Mouse (Mus musculus) gastrocnemius, adult 8-10 months (tissue): ENCODE measurements around the gene Mrpl52. TPM values are rescaled to one million over a fixed set of nuclear protein-coding genes. Genes with fewer than 3 reads are reported as not detected.
A peak's percentile ranks its signal among the peaks of the same experiment; 100 is the strongest.

Source experiments
- DNase-seq, 2 experiments: peaks; one replicate each; pipeline ENCODE4 v3.0.0; 2022; ENCODE audit warnings: low spot score in 2 of 2
- total RNA-seq, 4 experiments: library from RNA; stranded (reverse); gene quantifications; 2 replicates each; pipeline ENCODE4 v1.2.4; 2022

Gene Mrpl52
- total RNA-seq: 100 to 1,000 TPM; 104 to 126 (median 117) TPM

DNA sequence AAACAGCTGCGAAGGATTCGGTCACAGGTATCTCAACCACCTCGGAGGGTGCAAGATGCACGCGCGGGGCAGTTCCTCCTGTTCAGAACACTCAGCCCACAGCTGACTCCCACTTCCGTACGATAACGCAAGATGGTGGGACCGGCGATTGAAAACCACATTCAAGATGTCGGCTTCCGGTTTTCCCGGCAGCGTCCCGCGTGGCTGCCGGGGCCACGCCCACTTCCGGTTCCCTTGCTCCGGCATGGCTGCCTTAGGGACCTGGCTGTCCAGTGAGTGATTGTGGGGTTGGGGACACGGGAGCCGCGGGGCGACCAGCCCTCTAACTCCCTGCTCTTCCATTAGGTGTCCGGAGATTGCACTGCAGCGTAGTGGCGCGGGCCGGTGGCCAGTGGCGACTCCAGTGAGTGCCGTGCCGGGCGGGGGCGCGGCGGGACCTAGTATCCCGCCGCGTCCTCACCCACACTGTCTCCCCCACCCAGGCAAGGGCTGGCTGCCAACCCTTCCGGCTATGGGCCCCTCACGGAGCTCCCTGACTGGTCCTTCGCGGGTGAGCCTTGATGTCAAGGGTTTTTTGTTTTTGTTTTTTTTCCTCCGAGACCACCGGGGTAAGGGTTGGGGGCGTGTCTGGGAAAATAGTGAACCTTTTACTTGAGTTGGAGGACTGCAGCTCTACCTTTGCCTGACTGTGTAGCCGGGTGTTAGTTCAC is at the start of gene Mrpl52:
Gene Mrpl52 (plus strand): TSS at position 221 of the 710 bp plus-strand sequence.
- peak; percentile 84 to 88 for DNase-seq

DNA sequence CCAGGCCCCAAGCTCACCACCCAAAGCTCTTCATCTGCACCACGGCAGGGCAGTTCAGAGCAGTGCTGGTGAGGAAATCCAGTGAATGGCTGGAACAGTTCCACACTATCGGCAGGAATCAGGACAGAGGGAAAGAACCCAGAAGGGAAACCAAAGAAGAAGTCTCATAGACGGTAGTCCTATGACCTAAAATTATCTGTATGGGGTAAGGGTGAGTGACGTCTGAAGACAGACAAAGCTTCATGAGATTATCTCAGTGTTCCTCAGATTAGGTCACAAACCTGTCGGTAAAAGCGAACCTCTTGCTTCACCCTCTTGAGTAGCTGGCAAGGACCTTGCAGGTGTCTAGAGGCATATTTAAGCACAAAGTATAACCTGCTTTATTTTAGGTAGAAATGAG is 49.5 kb upstream of the Mrpl52 start:
- DNase-seq: no peak

DNA sequence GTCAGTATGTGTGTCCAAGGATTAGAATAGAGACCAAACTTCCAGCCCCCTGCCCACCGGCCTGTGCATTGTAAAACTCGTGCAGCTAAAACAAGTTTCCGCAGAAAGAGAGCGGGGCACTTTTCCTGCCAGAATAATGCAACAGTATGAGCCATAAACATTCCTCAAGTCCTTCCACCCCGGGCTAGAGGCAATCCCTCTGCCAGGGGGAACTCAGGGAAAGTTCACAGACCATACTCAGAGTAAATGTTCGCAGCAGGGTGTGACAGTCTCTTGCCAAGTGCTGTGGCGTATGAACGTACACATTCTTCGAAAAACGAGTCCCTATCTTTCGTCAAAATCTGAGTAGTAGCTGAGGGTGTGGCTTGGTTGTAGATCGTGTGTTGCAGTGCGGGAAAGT is 47.1 kb upstream of the Mrpl52 start:
- DNase-seq: no peak

DNA sequence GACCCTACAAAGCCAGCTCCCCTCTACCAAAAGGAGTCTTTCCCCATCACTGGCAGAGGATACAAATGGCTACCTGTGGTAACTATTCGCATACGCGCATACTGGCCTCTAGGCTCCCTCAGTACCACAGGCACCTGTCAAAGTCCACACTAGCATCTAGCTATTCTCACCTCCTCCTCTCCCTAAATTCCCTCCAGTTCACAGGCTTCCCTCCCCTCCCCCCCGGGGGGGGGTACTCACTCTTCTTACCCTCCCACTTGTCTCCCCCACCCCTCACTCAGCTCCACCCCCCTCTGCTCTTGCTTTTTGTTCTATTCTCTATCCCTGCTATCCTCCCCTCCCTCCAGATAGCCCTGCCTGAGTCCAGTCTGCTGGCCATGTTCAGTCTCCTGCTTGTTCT is 46.1 kb upstream of the Mrpl52 start:
- no peak for DNase-seq

DNA sequence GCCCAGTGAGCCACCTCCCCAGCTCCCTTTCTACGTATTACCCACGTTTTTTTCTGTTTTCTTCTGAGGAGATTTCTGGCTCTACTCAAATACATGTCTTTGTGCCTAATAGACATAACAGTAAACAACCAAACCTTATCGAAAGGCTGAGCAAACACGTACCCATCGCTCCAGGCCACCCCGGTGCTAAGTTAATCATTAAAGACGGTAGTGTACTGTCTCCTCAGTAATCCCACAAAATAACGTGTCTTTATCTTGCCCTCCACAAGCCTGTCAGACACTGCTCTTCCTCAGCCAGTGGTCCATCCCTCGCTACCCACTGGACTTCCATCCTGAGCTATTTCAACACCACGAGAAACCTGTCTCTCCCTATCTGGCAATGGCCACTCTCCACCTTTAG is 44.9 kb upstream of the Mrpl52 start:
- no peak for DNase-seq

DNA sequence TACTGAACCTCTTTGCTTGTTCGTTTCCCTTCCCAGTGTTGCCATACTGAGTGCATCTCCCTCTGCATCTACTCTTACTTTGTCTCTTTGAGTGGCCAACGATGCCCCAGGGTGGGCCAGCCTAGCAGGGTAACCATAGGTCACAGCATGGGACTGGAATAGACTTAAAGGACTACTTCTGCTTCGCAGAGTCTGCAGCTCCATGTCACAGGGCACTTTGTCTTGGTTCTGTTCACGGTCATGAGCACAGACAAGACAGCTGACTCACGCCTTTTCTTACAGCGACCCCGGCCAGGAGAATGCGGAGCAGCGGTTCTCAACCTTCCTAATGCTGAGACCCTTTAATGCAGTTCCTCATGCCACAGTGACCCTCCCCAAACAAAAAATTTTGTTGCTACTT is 44.1 kb upstream of the Mrpl52 start:
- DNase-seq: no peak

DNA sequence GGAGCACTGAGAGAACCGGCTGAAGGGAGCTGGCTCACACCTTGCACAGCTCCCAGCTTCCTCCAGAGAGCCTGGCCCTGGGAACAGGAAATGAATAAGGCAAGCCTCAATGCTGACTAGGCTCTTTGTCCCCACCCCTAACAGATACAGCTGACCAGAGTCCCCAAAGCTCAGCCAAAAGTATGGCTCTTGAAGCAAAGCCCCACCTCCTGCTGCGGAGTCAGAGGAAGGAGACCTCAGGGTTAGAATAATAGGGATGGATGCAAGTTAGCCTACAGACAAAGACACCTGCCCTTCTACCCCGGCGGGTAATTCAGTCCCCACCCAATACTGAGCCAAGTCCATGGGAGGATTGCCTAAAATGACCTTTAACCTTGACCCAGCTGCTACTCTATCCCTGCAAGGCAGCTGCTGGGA is 43.3 kb upstream of the Mrpl52 start:
- DNase-seq: no peak

DNA sequence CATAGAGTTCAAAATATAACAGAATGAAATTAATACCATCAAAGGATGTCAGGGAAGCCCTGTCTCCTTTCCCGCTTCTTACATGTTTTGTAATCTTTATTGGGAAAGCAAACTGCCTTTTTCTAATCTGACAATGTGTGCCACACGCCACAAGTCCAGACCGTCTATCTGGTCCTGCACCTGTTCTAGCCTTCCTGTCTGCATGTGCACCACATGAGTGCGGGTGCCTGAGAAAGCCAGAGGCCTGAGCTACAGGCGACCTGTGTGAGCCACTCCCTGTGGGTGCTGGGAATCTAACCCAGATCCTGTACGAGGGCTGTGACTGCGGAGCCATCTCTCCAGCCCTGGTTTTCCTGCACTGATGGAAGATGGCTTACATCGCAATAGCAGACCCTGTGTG is 42.3 kb upstream of the Mrpl52 start:
- DNase-seq: no peak

DNA sequence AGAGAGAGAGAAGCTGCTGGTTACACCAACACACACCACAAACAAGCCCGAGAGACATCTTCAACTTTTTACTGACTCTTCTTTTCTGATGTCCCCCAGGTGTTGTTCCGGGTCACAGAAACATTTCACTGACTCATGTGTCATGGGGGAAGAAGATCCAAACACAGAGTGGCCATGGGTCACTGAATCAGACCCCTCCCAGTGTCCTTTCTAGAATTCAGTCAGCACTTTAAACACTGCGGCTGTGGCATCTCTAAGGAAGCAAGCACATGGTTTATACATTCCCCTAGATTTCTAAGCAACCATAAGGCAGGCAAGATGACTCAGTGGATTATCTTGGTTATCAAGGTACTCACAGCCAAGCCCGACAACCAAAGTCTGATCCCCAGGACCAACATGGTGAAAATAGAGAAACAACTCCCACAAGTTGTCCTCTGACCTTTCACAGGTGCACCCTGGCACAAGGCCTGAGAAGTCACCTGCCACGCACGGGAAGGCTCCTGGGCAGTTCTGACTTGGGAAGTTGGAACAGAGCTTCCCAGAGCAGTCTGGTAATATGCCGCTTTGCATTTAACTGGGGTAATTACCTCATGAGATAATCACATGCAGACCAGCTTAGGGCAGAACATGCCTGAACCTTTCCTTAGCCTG is 40.6 kb upstream of the Mrpl52 start:
- no peak for DNase-seq

DNA sequence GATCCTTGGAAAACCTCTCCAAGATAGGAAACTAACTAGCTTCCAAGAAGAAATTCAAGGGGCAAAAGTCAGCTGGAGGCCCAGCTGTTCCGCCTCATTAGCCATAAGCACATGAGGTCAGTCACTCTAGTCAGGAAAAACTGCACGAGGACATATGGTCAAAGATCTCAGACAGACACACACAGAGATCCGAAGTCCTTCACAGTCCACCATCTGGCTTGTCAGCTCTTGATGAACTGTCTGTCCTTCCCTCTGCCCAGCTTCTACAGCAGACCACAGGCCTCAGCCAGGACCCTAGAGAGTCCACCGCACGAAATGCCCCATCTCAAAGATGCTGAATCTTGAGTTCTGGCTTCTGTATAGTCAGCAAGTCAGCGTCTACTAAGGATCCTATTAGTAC is 39.2 kb upstream of the Mrpl52 start:
- no peak for DNase-seq

DNA sequence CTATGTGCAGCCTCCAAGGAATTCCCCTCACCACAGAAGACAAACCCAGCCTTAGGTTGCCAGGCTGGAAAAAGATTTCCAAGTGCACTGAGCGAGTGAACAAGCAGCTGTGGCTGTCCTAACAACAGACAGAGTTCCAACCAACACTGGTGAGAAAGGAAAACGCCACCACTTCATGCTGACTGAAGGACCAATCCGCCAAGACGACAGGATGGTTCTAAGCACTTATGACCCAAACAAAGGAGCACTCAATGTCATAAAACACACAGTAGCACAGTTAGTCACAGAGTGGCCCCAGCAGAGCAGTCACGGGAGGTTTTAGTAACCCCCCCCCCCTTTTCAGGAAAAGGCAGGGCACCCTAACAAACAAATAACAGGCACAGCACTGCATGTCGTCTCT is 35.9 kb upstream of the Mrpl52 start:
- no peak for DNase-seq

DNA sequence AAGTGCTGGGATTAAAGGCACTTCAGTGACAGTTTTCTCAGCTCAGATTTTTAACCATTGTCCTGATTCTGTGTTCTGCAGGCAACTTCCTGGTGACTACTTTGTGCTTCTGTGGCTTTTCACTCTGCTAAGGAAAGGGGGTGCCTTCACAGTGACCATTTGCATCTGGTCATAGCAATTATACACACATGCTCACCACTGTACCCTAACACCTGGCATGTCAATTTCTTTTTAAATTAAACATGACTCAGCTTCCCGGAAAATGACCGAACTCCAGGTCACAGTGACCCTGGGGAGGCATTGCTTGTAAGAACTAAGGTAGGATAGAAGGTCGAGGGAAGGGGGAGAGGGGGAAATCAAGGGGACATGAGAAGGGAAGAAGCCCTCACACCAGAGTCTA is 32.9 kb upstream of the Mrpl52 start:
- no peak for DNase-seq

DNA sequence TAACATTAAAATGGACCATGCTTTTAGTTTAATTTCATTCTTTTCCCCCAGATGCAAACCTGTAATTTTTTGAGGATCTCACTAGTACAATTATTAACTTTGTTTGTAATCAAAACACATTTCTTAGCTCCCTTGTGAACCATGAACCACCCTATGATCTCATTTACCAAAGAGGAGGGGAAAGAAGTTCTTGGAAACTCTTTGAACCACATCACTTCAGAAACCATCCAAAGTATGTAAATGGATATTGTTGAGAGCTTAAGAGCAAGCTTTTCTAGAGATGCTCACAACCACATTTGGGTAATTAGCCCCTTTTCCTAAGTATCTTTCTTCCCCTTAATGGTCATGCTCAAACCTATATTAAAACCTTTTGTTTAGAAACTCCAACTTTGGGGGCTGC is 32.4 kb upstream of the Mrpl52 start:
- DNase-seq: no peak

DNA sequence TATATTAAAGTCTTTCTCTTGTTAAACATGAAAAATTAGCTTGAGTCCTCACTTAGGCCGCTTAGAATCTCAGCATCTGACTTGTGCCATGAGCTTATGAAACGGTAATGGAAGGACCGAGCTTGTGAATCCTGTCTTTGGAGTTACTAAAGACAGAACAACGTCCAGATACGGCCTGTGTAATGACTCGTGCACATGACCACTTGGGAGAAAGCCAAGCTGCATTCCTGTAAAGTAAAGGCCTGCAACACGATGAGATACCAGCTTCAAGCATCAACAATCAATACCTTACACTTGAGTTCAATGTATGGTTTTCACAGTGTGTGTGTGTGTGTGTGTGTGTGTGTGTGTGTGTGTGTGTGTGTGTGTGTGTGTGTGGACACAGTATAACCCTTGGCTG is 30.0 kb upstream of the Mrpl52 start:
- no peak for DNase-seq

DNA sequence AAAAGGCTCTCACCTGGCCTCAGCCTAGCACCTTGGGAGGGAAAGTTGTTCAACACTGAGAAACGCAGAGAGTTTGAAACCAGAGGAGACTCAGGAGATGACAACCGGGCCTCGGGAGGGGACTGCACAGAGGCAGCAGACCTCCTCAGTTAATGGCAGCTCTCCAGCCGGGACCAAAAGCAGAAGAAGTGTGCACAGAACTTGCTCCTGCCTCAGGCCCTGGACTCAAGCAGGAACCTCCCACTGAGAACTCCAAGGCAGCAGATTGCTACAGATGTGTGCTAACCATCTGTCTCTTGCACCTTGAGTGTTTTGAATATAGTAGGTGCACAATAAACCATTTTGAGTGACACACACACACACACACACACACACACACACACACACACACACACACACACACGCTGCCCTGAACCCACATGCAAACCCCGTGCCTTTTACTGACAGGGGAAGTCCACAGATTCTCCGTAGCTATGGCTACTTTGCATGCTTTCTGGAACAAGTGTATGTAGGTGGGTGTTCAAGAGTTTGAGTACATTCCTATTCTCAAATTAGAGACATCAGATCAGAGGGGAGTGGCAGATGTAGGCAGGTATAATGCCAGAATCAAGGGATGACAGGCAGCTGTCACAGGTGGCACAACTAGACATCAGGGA is 28.7 kb upstream of the Mrpl52 start:
- no peak for DNase-seq

DNA sequence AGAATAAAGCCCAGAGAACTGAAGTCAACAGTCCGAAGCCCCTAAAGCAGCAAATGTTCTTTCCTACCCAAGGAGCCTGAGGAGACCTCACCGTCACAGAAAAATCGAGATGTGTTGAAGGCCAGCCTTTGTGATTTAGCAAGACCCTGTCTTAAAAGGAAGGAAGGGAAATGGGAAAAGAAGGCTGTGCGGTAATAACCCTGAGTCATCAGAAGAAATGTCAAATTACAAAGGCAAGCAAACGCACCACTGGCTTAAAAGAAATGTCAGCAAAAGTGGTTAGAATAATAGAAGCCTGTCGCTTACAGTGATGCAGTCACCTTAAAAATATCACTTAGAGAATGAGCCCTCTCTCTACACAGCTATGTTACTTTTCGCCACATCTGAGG is 28.2 kb upstream of the Mrpl52 start:
- DNase-seq: no peak

DNA sequence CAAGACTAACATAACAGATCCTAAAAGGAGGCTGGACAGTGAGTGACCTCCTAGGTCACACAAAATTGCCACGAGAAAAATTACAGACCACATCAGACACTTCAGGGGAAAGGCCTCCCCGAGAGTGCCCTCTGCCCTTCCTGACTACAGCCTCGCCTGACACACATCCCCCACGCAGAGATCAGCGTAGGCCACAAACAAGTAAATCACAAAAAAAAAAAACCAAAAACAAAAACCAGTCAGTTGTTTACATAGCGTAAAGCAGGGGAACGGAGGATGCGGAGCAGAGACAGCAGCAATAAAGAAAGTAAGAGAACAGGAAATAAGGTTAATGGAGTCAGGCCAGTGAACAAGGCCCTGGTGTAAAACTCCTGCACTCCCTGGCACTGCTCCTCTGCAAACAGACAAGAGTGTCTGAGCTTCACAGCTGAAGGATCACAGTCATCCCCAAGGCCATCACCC is 27.8 kb upstream of the Mrpl52 start:
- DNase-seq: no peak

DNA sequence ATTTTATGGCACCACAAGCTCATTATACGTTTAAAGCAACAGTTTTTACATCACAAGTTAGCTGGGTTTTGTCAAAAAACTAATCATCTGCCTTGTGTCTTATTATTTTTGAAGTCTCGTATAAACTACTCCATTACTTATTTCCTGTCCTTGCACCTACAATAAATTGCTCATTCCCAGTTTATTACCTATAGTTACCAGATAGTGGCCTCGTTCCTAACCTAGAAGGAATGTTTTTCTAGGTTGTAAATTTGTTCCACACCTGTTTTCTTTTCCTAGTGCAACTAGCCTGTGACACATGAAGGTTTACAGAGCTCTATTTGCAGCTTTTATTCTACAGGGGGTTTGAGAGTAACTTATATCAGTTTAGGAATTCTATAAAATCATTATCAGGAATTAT is 25.0 kb upstream of the Mrpl52 start:
- no peak for DNase-seq

DNA sequence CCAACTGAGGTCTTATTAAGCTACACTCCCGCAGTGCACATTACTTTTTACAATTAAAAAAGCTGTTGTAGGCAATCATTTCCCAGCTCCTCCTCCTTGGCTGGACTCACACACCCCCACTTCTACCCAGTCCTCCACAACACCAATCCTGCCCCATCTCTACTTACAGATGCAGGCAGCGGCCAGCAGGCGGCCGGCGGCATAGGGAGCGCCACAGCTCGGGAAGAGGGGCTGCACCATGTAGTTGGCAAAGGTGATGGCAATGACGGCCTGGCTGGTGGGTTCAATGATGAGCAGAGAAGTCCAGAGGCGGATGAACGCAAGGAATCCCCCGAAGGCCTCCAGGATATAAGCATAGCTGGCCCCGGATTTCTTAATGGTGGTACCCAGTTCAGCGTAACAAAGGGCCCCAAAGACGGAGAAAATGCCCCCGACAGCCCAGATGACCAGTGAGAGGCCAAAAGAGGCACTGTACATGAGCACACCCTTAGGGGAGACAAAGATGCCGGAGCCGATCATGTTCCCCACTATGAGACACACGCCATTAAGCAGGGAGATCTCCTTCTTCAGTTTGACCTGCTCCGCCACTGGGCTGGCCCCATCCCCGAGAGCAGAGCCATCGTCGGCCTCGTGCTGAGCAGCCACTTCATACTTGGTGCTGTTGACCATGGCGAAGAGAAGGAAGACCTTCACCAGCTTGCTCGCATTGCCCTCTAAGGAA is 18.2 kb upstream of the Mrpl52 start:
- no peak for DNase-seq

DNA sequence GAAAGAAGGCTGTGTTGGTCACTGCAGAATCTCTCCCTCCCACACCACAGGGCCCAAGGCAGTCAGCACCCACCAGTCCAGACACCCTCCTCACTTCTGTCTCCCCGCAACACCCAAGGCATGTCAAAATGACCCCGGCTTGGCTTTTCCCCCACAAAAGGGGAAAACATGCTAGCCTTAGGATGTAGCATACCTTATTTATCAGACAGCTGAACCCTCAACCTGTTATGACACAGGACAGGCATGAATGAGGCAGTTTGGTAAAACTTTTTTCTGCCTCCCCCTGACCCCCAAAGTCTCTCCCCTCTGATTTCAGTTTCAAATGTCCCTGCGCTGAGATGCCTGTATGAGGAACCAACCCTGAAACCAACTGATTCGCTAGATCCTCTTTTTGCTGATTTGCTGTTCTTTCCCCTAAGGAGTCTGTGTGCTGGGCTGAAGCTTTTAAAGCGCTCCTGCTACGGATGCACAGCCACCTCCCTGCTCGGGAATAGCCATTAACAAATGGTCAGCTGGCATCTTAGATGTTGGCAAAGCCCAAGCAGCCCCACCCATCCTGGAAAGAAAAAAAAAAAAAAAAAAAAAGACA is 17.6 kb upstream of the Mrpl52 start:
- DNase-seq: no peak

DNA sequence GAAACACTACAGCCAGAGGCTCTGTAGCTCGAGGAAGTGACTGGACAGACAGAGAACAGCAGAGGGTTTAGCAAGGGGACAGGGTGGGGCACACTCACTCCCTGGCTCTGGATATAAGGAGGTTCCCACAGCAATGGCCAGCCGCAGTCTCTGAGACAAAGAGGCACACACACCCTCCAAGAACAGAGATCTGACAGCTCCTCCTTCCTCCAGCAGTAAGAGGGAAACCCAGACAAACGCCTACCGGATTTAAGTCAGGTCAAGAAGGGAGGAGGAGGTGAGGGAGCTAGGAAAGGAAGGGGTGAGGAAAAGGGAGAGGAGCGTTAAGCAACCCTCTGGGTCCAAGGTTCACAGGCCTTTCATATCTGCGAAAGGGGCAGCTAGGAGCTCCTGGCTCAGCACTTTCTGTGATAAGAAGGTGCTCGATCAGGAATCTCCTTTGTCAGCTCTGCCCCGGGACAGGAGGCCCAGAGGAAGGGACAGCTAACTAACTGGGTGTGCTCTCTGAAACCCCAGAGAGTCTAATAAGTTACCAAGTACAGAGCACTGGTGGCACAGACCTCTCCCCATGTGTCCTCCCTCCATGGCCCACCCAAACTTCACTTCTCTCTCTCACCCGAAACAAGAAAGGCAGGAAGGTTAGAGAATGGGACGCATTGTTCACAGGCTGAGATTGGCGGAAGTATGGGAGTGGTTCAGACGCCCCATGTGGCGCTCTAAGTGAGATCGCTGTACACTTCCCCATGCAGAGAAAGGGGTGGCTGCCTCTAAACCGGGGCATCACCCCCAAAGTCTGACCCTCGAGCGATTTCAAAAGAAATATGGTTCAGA is 16.5 kb upstream of the Mrpl52 start:
- no peak for DNase-seq
